Mouse (Mus musculus) stomach, embryonic 14.5 days (tissue): Measurements from ENCODE around the gene Tspyl2. TPM values are rescaled to one million over a fixed set of nuclear protein-coding genes. Genes with fewer than 3 reads are reported as not detected.

Source experiments
- ATAC-seq: fragments of 200-750 bp; cut with Nextera tagmentation; 2 replicates; pipeline ENCODE4 v1.8.0; 2017; ENCODE audit warnings: low read depth, moderate TSS enrichment; ENCODE audit not compliant: insufficient number of reproducible peaks, insufficient read depth, low FRiP score
- H3K27ac ChIP-seq: fragments of 300-500 bp; sonication (generic); 2 replicates; pipeline ENCODE4 v1.5.1; 2014; ENCODE audit warnings: mild to moderate bottlenecking, low read length, moderate library complexity, mixed read lengths
- H3K27me3 ChIP-seq: fragments of 300-500 bp; sonication (generic); 2 replicates; pipeline ENCODE4 v1.6.1; 2014; ENCODE audit warnings: low read length, control low read depth, mixed read lengths; ENCODE audit not compliant: control insufficient read depth, insufficient read depth
- H3K36me3 ChIP-seq: fragments of 300-500 bp; sonication (generic); 2 replicates; pipeline ENCODE4 v1.6.1; 2014; ENCODE audit warnings: mild to moderate bottlenecking, control low read depth, low read length, moderate library complexity, mixed read lengths; ENCODE audit not compliant: control insufficient read depth, insufficient read depth
- H3K4me1 ChIP-seq: fragments of 300-500 bp; sonication (generic); 2 replicates; pipeline ENCODE4 v1.6.1; 2014; ENCODE audit warnings: low read length, control low read depth, mixed read lengths; ENCODE audit not compliant: control insufficient read depth, insufficient read depth
- H3K4me2 ChIP-seq: fragments of 300-500 bp; sonication (generic); replicated peaks from 2 replicates; pipeline ENCODE4 v1.6.1; 2014; ENCODE audit warnings: low read depth, low read length, control low read depth
- H3K4me3 ChIP-seq: fragments of 300-500 bp; sonication (generic); 2 replicates; pipeline ENCODE4 v1.5.1; 2014; ENCODE audit warnings: low read depth, low read length, control low read depth
- H3K9ac ChIP-seq: fragments of 300-500 bp; sonication (generic); replicated peaks from 2 replicates; pipeline ENCODE4 v1.6.1; 2014; ENCODE audit warnings: low read depth, mild to moderate bottlenecking, control low read depth, low read length, moderate library complexity, mixed read lengths
- H3K9me3 ChIP-seq: fragments of 300-500 bp; sonication (generic); 2 replicates; pipeline ENCODE4 v1.6.1; 2016; ENCODE audit warnings: low read depth, low read length, control low read depth; ENCODE audit not compliant: control insufficient read depth
- WGBS: fragments of 180-500 bp; shearing (Covaris S2); extraction: QIAGEN DNeasy Blood & Tissue Kit; methylation state at CpG from one replicate; pipeline ENCODE4 v1.1.7; 2014; 5-methylcytosine and 5-hydroxymethylcytosine counted together
- polyA plus RNA-seq: library from polyadenylated mRNA; unstranded; fragments of >200 nt; fragmentation: Nextera tagmentation; extraction: Ambion mirVana; gene quantifications from 2 replicates; pipeline ENCODE4 v1.2.1, GENCODE M21; 2014

The Tspyl2 gene
- polyA plus RNA-seq = 25.1 and 25.6 TPM in 2 replicates

GRCm38 (mm10) chrX:152342358-152342901, at the start of gene Tspyl2:
Gene Tspyl2 (minus strand): TSS chrX:152342425.
- H3K9ac ChIP-seq = peak within 1 kb of the TSS; percentile 72
- 10% methylated on average over 25 of the region's 27 CpGs for WGBS
- H3K27ac ChIP-seq = peak within 1 kb of the TSS; percentile 82
- H3K4me2 ChIP-seq = peak within 1 kb of the TSS; percentile 45
- H3K9me3 ChIP-seq = no peaks in the 10 kb centered on the region
- peak; percentile 97 for ATAC-seq
- no peaks in the 10 kb centered on the region for H3K4me1 ChIP-seq
- H3K4me3 ChIP-seq = peak within 1 kb of the TSS; percentile 51
- H3K36me3 ChIP-seq = no peaks in the 10 kb centered on the region; the same call in 1 of the 2 replicates
- no peaks in the 10 kb centered on the region for H3K27me3 ChIP-seq

- Histone ChIP-seq H3K36me3 (no peaks in the 10 kb centered on the region), H3K4me1 (no peaks in the 10 kb centered on the region), H3K4me2 (peak within 1 kb of the TSS; percentile 50), H3K27ac (no peak within 1 kb of the TSS; the same call in 1 of the 2 replicates), H3K4me3 (peak within 1 kb of the TSS; percentile 48), H3K27me3 (0 out of 2 replicates have a peak, but pooled peaks cover 2% of the 10 kb centered on the region), H3K9ac (peak within 1 kb of the TSS; percentile 40; the same call in 1 of the 2 replicates), H3K9me3 (no peaks in the 10 kb centered on the region)
- WGBS = 24% methylated on average over 22 of the region's 24 CpGs
- peak; percentile 96 for ATAC-seq
Measured at GRCm38 (mm10) chrX:152368397-152369273, 26.4 kb upstream of the Tspyl2 start, which contains the start of gene Gpr173. Gene Gpr173 (minus strand): TSS chrX:152368704.

- H3K4me1 ChIP-seq = no peaks in the 10 kb centered on the region
- no peak overlapping the region; the same call in 1 of the 2 replicates for H3K27ac ChIP-seq
- no peaks in the 10 kb centered on the region for H3K9me3 ChIP-seq
- H3K36me3 ChIP-seq = no peaks in the 10 kb centered on the region
- peak; percentile 10; the same call in 1 of the 2 replicates for ATAC-seq
- whole genome bisulfite sequencing = 23% methylated on average over 4 of the region's 4 CpGs
- H3K4me2 ChIP-seq = peak overlapping the region; percentile 50
- H3K4me3 ChIP-seq = peak overlapping the region; percentile 48
- H3K27me3 ChIP-seq = 0 out of 2 replicates have a peak, but pooled peaks cover 2% of the 10 kb centered on the region
- H3K9ac ChIP-seq = peak overlapping the region; percentile 40; the same call in 1 of the 2 replicates
Measured at GRCm38 (mm10) chrX:152368054-152368396, 25.8 kb upstream of the Tspyl2 start.

DNA sequence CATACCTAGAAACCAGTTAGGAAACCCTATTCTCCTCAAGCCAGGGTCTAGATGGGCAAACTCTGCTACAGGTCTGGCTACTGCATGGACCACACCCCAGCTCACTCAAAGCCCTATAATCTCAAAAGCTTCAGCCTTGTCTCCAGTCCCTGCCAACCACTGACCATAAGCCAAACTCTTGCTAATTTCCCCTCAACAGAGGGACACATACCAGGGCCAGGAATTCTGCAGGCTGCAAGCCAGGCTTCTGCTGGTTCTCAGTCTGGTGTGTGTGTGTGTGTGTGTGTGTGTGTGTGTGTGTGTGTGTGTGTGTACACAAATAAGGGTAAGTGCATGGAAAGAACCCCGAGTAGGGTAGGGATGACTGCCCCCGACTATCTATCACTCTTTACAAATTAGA, 24.2 kb upstream of the Tspyl2 start:
- WGBS = 79% methylated on average over 2 of the region's 2 CpGs
- no peaks in the 10 kb centered on the region for H3K4me1 ChIP-seq
- H3K27me3 ChIP-seq = 0 out of 2 replicates have a peak, but pooled peaks cover 2% of the 10 kb centered on the region
- ATAC-seq = no peak
- H3K36me3 ChIP-seq = no peaks in the 10 kb centered on the region
- H3K27ac ChIP-seq = no peak overlapping the region
- no peaks in the 10 kb centered on the region for H3K9me3 ChIP-seq
- no peak overlapping the region for H3K4me3 ChIP-seq
- no peak overlapping the region for H3K9ac ChIP-seq
- no peak overlapping the region for H3K4me2 ChIP-seq

DNA sequence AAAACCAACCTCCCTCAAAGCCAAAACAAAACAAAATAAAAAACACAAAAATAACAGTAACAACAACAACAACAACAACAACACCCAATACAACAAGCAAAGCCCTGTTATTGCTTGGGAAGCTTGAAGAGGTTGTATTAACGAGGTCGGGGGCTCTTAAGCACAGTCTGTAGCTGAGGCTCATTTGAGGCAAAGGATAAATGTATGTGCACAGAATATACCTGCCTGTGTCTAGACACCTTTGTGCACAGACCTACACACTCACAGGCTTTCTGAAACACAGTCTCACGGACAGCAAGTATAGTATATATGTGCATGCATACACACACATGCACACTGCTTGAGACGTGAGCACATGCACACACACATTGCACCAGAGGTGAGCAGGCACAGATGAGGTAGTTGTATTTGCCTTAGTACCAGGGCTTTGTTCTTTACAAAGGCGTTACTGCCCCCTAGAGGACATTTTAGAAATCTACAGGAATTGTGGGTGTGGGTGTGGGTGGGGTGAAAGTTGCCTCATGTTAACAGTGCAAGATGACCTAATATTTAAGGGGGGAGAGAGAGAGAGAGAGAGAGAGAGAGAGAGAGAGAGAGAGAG, 10.4 kb upstream of the Tspyl2 start:
- no peak overlapping the region for H3K4me3 ChIP-seq
- H3K9ac ChIP-seq = no peak overlapping the region
- no peaks in the 10 kb centered on the region for H3K36me3 ChIP-seq
- 24% methylated on average over 5 of the region's 5 CpGs for WGBS
- no peaks in the 10 kb centered on the region for H3K4me1 ChIP-seq
- peak; percentile 63; the same call in 1 of the 2 replicates for ATAC-seq
- no peak overlapping the region for H3K4me2 ChIP-seq
- no peaks in the 10 kb centered on the region for H3K27me3 ChIP-seq
- H3K9me3 ChIP-seq = no peaks in the 10 kb centered on the region
- no peak overlapping the region for H3K27ac ChIP-seq

- no peaks in the 10 kb centered on the region for H3K9me3 ChIP-seq
- H3K27me3 ChIP-seq = no peaks in the 10 kb centered on the region
- no peak for ATAC-seq
- no peak overlapping the region for H3K27ac ChIP-seq
- no peak overlapping the region for H3K4me3 ChIP-seq
- no peaks in the 10 kb centered on the region for H3K4me1 ChIP-seq
- H3K4me2 ChIP-seq = no peak overlapping the region
- no peaks in the 10 kb centered on the region; the same call in 1 of the 2 replicates for H3K36me3 ChIP-seq
- no peak overlapping the region for H3K9ac ChIP-seq
- 96% methylated on average over 14 of the region's 14 CpGs for WGBS
Measured at GRCm38 (mm10) chrX:152347041-152347440, 4.8 kb upstream of the Tspyl2 start.

GRCm38 (mm10) chrX:152346587-152346986, 4.4 kb upstream of the Tspyl2 start:
- no peak overlapping the region for H3K27ac ChIP-seq
- no peaks in the 10 kb centered on the region for H3K9me3 ChIP-seq
- H3K4me2 ChIP-seq = no peak overlapping the region
- H3K27me3 ChIP-seq = no peaks in the 10 kb centered on the region
- no peak overlapping the region for H3K4me3 ChIP-seq
- no peak overlapping the region for H3K9ac ChIP-seq
- ATAC-seq = no peak
- H3K4me1 ChIP-seq = no peaks in the 10 kb centered on the region
- no peaks in the 10 kb centered on the region; the same call in 1 of the 2 replicates for H3K36me3 ChIP-seq
- WGBS = 92% methylated on average over 15 of the region's 15 CpGs

DNA sequence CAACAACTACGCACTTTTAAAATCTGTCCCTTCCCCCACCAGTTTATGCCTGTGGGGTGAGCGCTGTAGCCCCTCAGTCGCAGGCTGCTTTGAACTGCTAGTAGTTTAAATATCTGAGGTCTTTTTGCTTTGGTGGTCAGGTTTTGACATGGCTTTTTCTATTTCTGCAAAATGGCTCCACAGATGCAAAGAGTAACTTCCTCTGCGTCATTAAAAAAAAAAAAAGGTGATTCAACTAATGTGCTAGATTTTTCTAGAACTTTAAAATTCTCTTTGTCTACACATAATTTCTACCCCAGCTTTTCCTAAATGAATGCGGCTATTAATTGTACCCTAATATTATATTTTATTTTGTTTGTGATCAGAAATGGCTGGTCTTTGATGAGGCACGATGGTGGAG, 678 bp upstream of the Tspyl2 start:
- Histone ChIP-seq H3K4me3 (peak overlapping the region; percentile 17; the same call in 1 of the 2 replicates), H3K27me3 (no peaks in the 10 kb centered on the region), H3K9me3 (no peaks in the 10 kb centered on the region), H3K36me3 (no peaks in the 10 kb centered on the region; the same call in 1 of the 2 replicates), H3K4me1 (no peaks in the 10 kb centered on the region), H3K27ac (peak overlapping the region; percentile 82), H3K9ac (no peak overlapping the region), H3K4me2 (peak overlapping the region; percentile 29)
- 35% methylated on average over 6 of the region's 6 CpGs for WGBS
- ATAC-seq = no peak
